Mouse (Mus musculus): Measurements from ENCODE around the gene Sun2. TPM values are rescaled to one million over a fixed set of nuclear protein-coding genes. Genes with fewer than 3 reads are reported as not detected.

Gene Sun2
- polyA plus RNA-seq, 1 experiment from 2014 or later, result 3.3 TPM

- H3K4me3 ChIP-seq (ENCODE audit: low read depth, low read length), result peak overlapping the region; percentile 93
- peaks cover 62% of the 10 kb centered on the region for H3K4me1 ChIP-seq (ENCODE audit: insufficient read depth)
- WGBS (ENCODE audit: insufficient replicate concordance), result 13% methylated on average over 24 of the region's 24 CpGs
- H3K27me3 ChIP-seq (ENCODE audit: insufficient read depth, low read length), result no peaks in the 10 kb centered on the region
- H3K27ac ChIP-seq (ENCODE audit: low read depth), result peak overlapping the region; percentile 91
- H3K36me3 ChIP-seq (replicated peaks; ENCODE audit: insufficient read depth, low read length), result 0 out of 2 replicates have a peak, but pooled peaks cover 2% of the 10 kb centered on the region
- peak overlapping the region; percentile 54 for H3K9ac ChIP-seq (replicated peaks)
- TF ChIP-seq EP300 (IDR thresholded peaks at IDR 0.05; ENCODE audit: low read depth), result no peak
- TF ChIP-seq CTCF (IDR thresholded peaks at IDR 0.05; ENCODE audit: low read depth), result no peak
- H3K4me2 ChIP-seq (ENCODE audit: low read depth, low read length), result peak overlapping the region; percentile 99
- H3K9me3 ChIP-seq (ENCODE audit: low read length), result no peaks in the 10 kb centered on the region
- no peak for ATAC-seq
- DNase-seq, result no peak
Measured at GRCm38 (mm10) chr15:79689662-79690425, 52.5 kb downstream of the Sun2 start.

GRCm38 (mm10) chr15:79688268-79688956, 53.9 kb downstream of the Sun2 start:
- peak overlapping the region; percentile 99 for H3K27ac ChIP-seq (ENCODE audit: low read depth)
- H3K4me2 ChIP-seq (ENCODE audit: low read depth, low read length), result peak overlapping the region; percentile 92
- TF ChIP-seq CTCF (IDR thresholded peaks at IDR 0.05; ENCODE audit: low read depth) (no peak), EP300 (IDR thresholded peaks at IDR 0.05; ENCODE audit: low read depth) (0 out of 2 replicates have a peak, but pooled peaks have one; percentile 44)
- H3K9ac ChIP-seq (replicated peaks), result peak overlapping the region; percentile 98
- H3K4me1 ChIP-seq (ENCODE audit: insufficient read depth), result peaks cover 62% of the 10 kb centered on the region
- peak; percentile 5 for ATAC-seq
- 3% methylated on average over 8 of the region's 8 CpGs for WGBS (ENCODE audit: insufficient replicate concordance)
- DNase-seq, result no peak
- H3K27me3 ChIP-seq (ENCODE audit: insufficient read depth, low read length), result no peaks in the 10 kb centered on the region
- H3K36me3 ChIP-seq (replicated peaks; ENCODE audit: insufficient read depth, low read length), result no peaks in the 10 kb centered on the region
- H3K9me3 ChIP-seq (ENCODE audit: low read length), result no peaks in the 10 kb centered on the region
- H3K4me3 ChIP-seq (ENCODE audit: low read depth, low read length), result peak overlapping the region; percentile 88

GRCm38 (mm10) chr15:79687646-79688267, 54.6 kb downstream of the Sun2 start, which contains the start of gene Josd1:
TSS of gene Josd1 (minus strand) at chr15:79687919.
- under 1% methylated on average over 52 of the region's 72 CpGs for WGBS (ENCODE audit: insufficient replicate concordance)
- peak; percentile 65 for ATAC-seq
- Histone ChIP-seq H3K27me3 (ENCODE audit: insufficient read depth, low read length) (no peaks in the 10 kb centered on the region), H3K9ac (replicated peaks) (peak within 1 kb of the TSS; percentile 98), H3K36me3 (replicated peaks; ENCODE audit: insufficient read depth, low read length) (no peaks in the 10 kb centered on the region), H3K4me1 (ENCODE audit: insufficient read depth) (peaks cover 62% of the 10 kb centered on the region), H3K4me2 (ENCODE audit: low read depth, low read length) (peak within 1 kb of the TSS; percentile 92), H3K4me3 (ENCODE audit: low read depth, low read length) (peak within 1 kb of the TSS; percentile 88), H3K27ac (ENCODE audit: low read depth) (peak within 1 kb of the TSS; percentile 99), H3K9me3 (ENCODE audit: low read length) (no peaks in the 10 kb centered on the region)
- TF ChIP-seq EP300 (IDR thresholded peaks at IDR 0.05; ENCODE audit: low read depth), result no peak
- TF ChIP-seq CTCF (IDR thresholded peaks at IDR 0.05; ENCODE audit: low read depth), result no peak
- DNase-seq, result peak; percentile 98

GRCm38 (mm10) chr15:79687175-79687574, 55.2 kb downstream of the Sun2 start:
- no peak for ATAC-seq
- peak overlapping the region; percentile 92 for H3K4me2 ChIP-seq (ENCODE audit: low read depth, low read length)
- no peaks in the 10 kb centered on the region for H3K27me3 ChIP-seq (ENCODE audit: insufficient read depth, low read length)
- no peak for DNase-seq
- H3K27ac ChIP-seq (ENCODE audit: low read depth), result peak overlapping the region; percentile 99
- H3K9ac ChIP-seq (replicated peaks), result peak overlapping the region; percentile 98
- H3K9me3 ChIP-seq (ENCODE audit: low read length), result no peaks in the 10 kb centered on the region
- H3K4me1 ChIP-seq (ENCODE audit: insufficient read depth), result peaks cover 62% of the 10 kb centered on the region
- no peak for TF ChIP-seq EP300 (IDR thresholded peaks at IDR 0.05; ENCODE audit: low read depth)
- no peak for TF ChIP-seq CTCF (IDR thresholded peaks at IDR 0.05; ENCODE audit: low read depth)
- WGBS (ENCODE audit: insufficient replicate concordance), result under 1% methylated on average over 26 of the region's 33 CpGs
- peak overlapping the region; percentile 88 for H3K4me3 ChIP-seq (ENCODE audit: low read depth, low read length)
- H3K36me3 ChIP-seq (replicated peaks; ENCODE audit: insufficient read depth, low read length), result no peaks in the 10 kb centered on the region; the same call in 1 of the 2 replicates

GRCm38 (mm10) chr15:79686046-79686869, 56.1 kb downstream of the Sun2 start:
- ATAC-seq (no peak), DNase-seq (no peak)
- Histone ChIP-seq H3K9me3 (ENCODE audit: low read length) (no peaks in the 10 kb centered on the region), H3K9ac (replicated peaks) (peak overlapping the region; percentile 98), H3K4me2 (ENCODE audit: low read depth, low read length) (peak overlapping the region; percentile 92), H3K36me3 (replicated peaks; ENCODE audit: insufficient read depth, low read length) (no peaks in the 10 kb centered on the region; the same call in 1 of the 2 replicates), H3K27me3 (ENCODE audit: insufficient read depth, low read length) (no peaks in the 10 kb centered on the region), H3K4me1 (ENCODE audit: insufficient read depth) (peaks cover 58% of the 10 kb centered on the region), H3K4me3 (ENCODE audit: low read depth, low read length) (peak overlapping the region; percentile 88), H3K27ac (ENCODE audit: low read depth) (peak overlapping the region; percentile 99)
- WGBS (ENCODE audit: insufficient replicate concordance), result 6% methylated on average over 15 of the region's 15 CpGs
- TF ChIP-seq CTCF (IDR thresholded peaks at IDR 0.05; ENCODE audit: low read depth) (no peak), EP300 (IDR thresholded peaks at IDR 0.05; ENCODE audit: low read depth) (peak; percentile 62; the same call in 1 of the 2 replicates)

Measured in liver, postnatal 0 days (tissue).